Mouse (Mus musculus) CH12.LX (cell line): ENCODE results near the gene Aplp2.

Experiments
- CHD1 ChIP-seq: IDR thresholded peaks from 2 replicates; pipeline ENCODE4 v1.6.1; 2012; ENCODE audit warnings: low read depth, low read length, improper control_type of control experiment, inconsistent platforms
- CTCF ChIP-seq, 2 experiments: IDR thresholded peaks in 1 of 2; conservative IDR thresholded peaks in 1 of 2; 2 replicates each; pipeline ENCODE4 v1.5.1; 2011 to 2012; ENCODE audit warnings: low read depth in 2 of 2, low read length in 2 of 2, improper control_type of control experiment in 1 of 2, inconsistent platforms in 1 of 2, mild to moderate bottlenecking in 1 of 2, moderate library complexity in 1 of 2
- EP300 ChIP-seq: IDR thresholded peaks from 2 replicates; pipeline ENCODE4 v1.6.1; 2011; ENCODE audit warnings: low read length, improper control_type of control experiment
- JUN ChIP-seq: IDR thresholded peaks from 2 replicates; pipeline ENCODE4 v1.6.1; 2011; ENCODE audit warnings: low read depth, mild to moderate bottlenecking, low read length, improper control_type of control experiment, moderate library complexity; ENCODE audit not compliant: insufficient read depth
- MAFK ChIP-seq: IDR thresholded peaks from 2 replicates; pipeline ENCODE4 v1.6.1; 2011; ENCODE audit warnings: low read length, improper control_type of control experiment; ENCODE audit not compliant: insufficient replicate concordance
- MAX ChIP-seq: IDR thresholded peaks from 2 replicates; pipeline ENCODE4 v1.6.1; 2011; ENCODE audit warnings: low read length, improper control_type of control experiment
- POLR2AphosphoS2 ChIP-seq: IDR thresholded peaks from 2 replicates; pipeline ENCODE4 v1.6.1; 2011; ENCODE audit warnings: low read depth, low read length, improper control_type of control experiment
- RAD21 ChIP-seq: IDR thresholded peaks from 2 replicates; pipeline ENCODE4 v1.6.1; 2011; ENCODE audit warnings: low read depth, mild to moderate bottlenecking, low read length, improper control_type of control experiment, moderate library complexity
- ZKSCAN1 ChIP-seq: IDR thresholded peaks from 2 replicates; pipeline ENCODE4 v1.6.1; 2012; ENCODE audit warnings: low read depth, inconsistent platforms, low read length, improper control_type of control experiment, borderline replicate concordance
- ZMIZ1 ChIP-seq: IDR thresholded peaks from 2 replicates; pipeline ENCODE4 v1.6.1; 2012; ENCODE audit warnings: low read depth, mild to moderate bottlenecking, inconsistent platforms, low read length, improper control_type of control experiment

DNA sequence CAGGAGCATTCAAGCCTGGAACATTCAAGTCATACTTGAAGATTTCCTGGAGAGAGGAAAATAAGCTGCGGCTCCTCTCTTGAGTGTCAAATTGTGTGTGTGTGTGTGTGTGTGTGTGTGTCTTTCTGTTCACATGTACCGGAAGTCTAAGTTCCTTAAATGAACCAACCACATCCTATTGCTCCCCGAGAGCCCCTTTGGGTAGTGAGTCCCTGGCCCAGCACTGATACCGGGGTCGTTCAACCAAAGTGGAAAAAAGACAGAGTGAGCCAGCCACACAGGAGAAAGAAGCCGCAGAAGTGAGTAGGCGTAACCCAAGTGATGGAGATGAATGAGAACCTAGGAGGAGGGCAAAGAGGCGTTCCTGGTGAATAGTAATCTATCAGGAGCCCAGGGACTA lies 81.7 kb downstream of the Aplp2 start:
- no peak for TF ChIP-seq JUN
- no peak for TF ChIP-seq ZKSCAN1
- TF ChIP-seq MAX, result no peak
- TF ChIP-seq RAD21, result no peak
- TF ChIP-seq ZMIZ1, result no peak
- TF ChIP-seq POLR2AphosphoS2, result no peak
- TF ChIP-seq CTCF (conservative IDR thresholded peaks at IDR 0.05 in 1 of 2, IDR thresholded peaks at IDR 0.05 in 1 of 2; ENCODE audit: low read depth in 2 of 2, low read length in 2 of 2), result no peak
- TF ChIP-seq MAFK, result no peak
- peak; percentile 62 for TF ChIP-seq EP300
- TF ChIP-seq CHD1, result no peak
